Mouse (Mus musculus): Measurements from ENCODE around the gene Samd4. TPM values are rescaled to one million over a fixed set of nuclear protein-coding genes. Genes with fewer than 3 reads are reported as not detected.
"Not testable (repeated sequence)": the region's sequence is repeated elsewhere in the genome, so short reads cannot be mapped to it uniquely, and the experiment has no call there.

The Samd4 gene
- polyA plus RNA-seq, 1 experiment from 2014 or later: 5.8 TPM

GRCm38 (mm10) chr14:47105755-47106154 lies 223.1 kb downstream of the Samd4 start:
- 96% methylated on average over 3 of the region's 3 CpGs for WGBS
- Histone ChIP-seq H3K9ac (no peak overlapping the region), H3K9me3 (replicated peaks) (no peaks in the 10 kb centered on the region), H3K27me3 (no peaks in the 10 kb centered on the region), H3K4me2 (no peak overlapping the region), H3K4me1 (0 out of 2 replicates have a peak, but pooled peaks cover 5% of the 10 kb centered on the region), H3K27ac (no peak overlapping the region), H3K36me3 (ENCODE audit: poor library complexity, severe bottlenecking) (no peaks in the 10 kb centered on the region), H3K4me3 (no peak overlapping the region)
- ATAC-seq: no peak

DNA sequence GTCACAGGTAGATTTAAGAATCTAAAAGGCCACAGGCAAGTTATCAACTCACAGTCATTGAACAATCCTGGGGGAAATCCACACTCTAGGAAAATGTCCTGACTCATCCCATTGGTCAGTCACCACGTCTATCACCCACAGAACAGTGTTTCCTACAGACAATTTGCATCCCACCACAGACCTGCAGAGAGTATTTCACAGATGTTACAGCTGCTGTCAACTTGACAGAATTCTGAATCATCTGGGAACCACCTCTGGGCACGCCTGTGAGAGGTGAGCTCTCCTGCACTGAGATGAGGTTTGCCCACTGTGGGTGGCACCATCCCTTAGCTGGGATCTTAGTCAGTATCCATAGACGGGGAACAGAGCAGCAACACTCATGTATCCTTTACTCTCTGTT lies 224.8 kb downstream of the Samd4 start:
- Histone ChIP-seq H3K4me2 (no peak overlapping the region), H3K27ac (no peak overlapping the region), H3K9me3 (replicated peaks) (no peaks in the 10 kb centered on the region), H3K9ac (no peak overlapping the region), H3K4me3 (no peak overlapping the region), H3K36me3 (ENCODE audit: poor library complexity, severe bottlenecking) (no peaks in the 10 kb centered on the region), H3K27me3 (no peaks in the 10 kb centered on the region), H3K4me1 (0 out of 2 replicates have a peak, but pooled peaks cover 5% of the 10 kb centered on the region)
- WGBS: 81% methylated on average over 3 of the region's 3 CpGs
- ATAC-seq: no peak

GRCm38 (mm10) chr14:47110391-47110790 lies 227.7 kb downstream of the Samd4 start:
- H3K27ac ChIP-seq; H3K9ac ChIP-seq; H3K4me1 ChIP-seq; H3K36me3 ChIP-seq (ENCODE audit: poor library complexity, severe bottlenecking); H3K4me3 ChIP-seq; H3K27me3 ChIP-seq; H3K9me3 ChIP-seq (replicated peaks); ATAC-seq; H3K4me2 ChIP-seq: not testable (repeated sequence)
- 92% methylated on average over 7 of the region's 7 CpGs for WGBS

- H3K27ac ChIP-seq: no peak overlapping the region
- no peak overlapping the region for H3K4me3 ChIP-seq
- no peak overlapping the region for H3K9ac ChIP-seq
- no peak overlapping the region for H3K4me2 ChIP-seq
- WGBS: 55% methylated on average over 9 of the region's 9 CpGs
- no peaks in the 10 kb centered on the region for H3K9me3 ChIP-seq (replicated peaks)
- no peak for ATAC-seq
- no peaks in the 10 kb centered on the region for H3K27me3 ChIP-seq
- H3K4me1 ChIP-seq: no peaks in the 10 kb centered on the region
- H3K36me3 ChIP-seq (ENCODE audit: poor library complexity, severe bottlenecking): no peaks in the 10 kb centered on the region
These were observed 228.7 kb downstream of the Samd4 start for GRCm38 (mm10) chr14:47111341-47111740.

DNA sequence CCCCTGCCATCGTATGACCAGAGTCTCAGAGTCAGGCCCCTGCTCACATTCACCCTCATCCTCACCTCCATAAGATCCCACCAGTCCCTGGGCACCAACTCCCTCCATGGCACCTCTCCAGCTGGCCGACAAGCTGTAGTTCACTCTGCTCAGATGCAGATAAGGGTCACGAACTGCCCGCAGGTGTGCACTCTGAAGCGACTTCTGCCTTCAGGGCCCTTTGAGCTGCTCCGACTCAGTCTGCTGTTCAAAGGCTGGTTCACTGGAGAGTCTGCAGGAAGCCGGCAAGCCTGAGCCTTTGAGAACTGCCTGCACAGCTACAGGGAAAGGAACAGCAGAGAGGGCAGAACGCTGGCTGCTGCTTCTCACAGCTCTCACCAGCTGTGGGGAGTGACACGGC lies 232.5 kb downstream of the Samd4 start:
- no peaks in the 10 kb centered on the region for H3K27me3 ChIP-seq
- H3K9ac ChIP-seq: no peak overlapping the region
- no peak overlapping the region for H3K27ac ChIP-seq
- no peaks in the 10 kb centered on the region for H3K9me3 ChIP-seq (replicated peaks)
- H3K4me3 ChIP-seq: no peak overlapping the region
- no peaks in the 10 kb centered on the region for H3K36me3 ChIP-seq (ENCODE audit: poor library complexity, severe bottlenecking)
- WGBS: 76% methylated on average over 8 of the region's 9 CpGs
- no peak overlapping the region for H3K4me2 ChIP-seq
- no peak for ATAC-seq
- no peaks in the 10 kb centered on the region for H3K4me1 ChIP-seq

DNA sequence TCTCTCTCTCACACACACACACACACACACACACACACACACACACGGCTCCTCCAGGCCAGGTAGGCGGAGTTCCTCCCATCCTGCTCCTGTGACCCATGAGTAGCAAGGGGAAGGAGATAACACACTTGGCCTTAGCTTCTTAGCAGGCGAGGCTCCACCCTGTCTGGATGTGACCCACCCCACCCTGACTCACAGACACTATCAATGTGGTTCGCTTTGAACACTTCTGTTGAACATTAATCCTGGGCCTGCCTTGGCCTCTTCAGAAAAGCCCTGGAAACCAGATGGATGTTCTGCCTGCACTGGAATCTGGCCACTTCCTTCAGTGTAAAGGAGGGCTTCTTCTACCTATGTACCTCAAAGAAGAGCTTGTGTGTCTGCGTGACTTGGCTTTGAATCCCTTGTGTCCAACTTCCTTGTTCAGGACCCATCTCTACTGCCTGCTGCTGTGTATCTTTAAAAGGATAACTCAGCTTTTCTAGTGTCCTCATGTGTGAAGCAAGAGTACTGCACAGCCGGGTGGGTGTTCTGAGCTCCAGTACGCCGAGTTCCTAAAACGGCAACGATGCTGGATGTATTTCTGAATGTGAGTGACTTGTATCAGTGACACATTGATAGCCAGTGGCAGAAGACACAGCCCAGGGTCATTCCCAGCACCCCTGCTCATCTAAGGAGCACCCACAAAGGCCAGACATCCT lies 233.6 kb downstream of the Samd4 start:
- H3K4me3 ChIP-seq: no peak overlapping the region
- no peaks in the 10 kb centered on the region for H3K4me1 ChIP-seq
- H3K27ac ChIP-seq: no peak overlapping the region
- H3K9me3 ChIP-seq (replicated peaks): no peaks in the 10 kb centered on the region
- H3K4me2 ChIP-seq: no peak overlapping the region
- H3K36me3 ChIP-seq (ENCODE audit: poor library complexity, severe bottlenecking): no peaks in the 10 kb centered on the region
- WGBS: 91% methylated on average over 10 of the region's 10 CpGs
- ATAC-seq: no peak
- no peaks in the 10 kb centered on the region for H3K27me3 ChIP-seq
- no peak overlapping the region for H3K9ac ChIP-seq

DNA sequence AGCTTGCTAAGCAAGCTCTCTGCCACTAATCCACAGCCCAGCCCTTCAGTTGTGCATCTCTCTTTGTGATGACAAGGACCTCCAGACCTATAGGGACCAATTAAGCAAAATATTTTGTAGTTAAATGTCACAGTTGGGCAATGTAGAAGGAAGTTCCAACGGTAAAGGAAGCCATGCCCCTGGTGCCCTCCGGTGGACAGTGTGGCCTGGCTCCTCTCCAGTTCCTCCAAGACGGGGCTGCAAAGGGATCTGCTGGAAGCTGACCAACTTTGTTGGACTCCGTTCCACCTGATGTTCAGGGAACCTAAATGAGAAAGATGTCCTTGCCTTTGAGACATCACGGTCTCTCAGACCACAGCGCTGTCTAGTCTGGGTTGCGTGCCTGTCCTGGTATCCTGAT lies 234.9 kb downstream of the Samd4 start:
- WGBS: 77% methylated on average over 7 of the region's 7 CpGs
- no peaks in the 10 kb centered on the region for H3K27me3 ChIP-seq
- no peaks in the 10 kb centered on the region for H3K4me1 ChIP-seq
- no peaks in the 10 kb centered on the region for H3K9me3 ChIP-seq (replicated peaks)
- no peak for ATAC-seq
- H3K36me3 ChIP-seq (ENCODE audit: poor library complexity, severe bottlenecking): no peaks in the 10 kb centered on the region
- H3K4me2 ChIP-seq: no peak overlapping the region
- no peak overlapping the region for H3K4me3 ChIP-seq
- no peak overlapping the region for H3K27ac ChIP-seq
- no peak overlapping the region for H3K9ac ChIP-seq

DNA sequence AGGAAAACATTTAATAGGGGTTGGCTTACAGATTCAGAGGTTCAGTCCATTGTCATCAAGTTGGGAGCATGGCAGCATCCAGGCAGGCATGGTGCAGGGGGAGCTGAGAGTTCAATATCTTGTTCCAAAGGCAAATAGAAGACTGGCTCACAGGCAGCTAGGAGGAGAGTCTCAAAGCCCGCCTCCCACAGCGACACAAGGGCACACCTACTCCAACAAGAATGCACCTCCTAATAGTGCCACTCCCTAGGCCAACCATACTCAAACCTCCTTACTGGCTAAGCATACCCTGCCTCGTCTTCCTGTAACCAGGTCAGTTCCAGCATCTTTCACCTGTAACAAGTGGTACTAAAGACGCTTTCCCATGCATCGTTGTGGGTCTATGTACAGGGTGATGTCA lies 245.3 kb downstream of the Samd4 start:
- no peak overlapping the region for H3K4me3 ChIP-seq
- no peaks in the 10 kb centered on the region for H3K9me3 ChIP-seq (replicated peaks)
- 88% methylated on average over 5 of the region's 5 CpGs for WGBS
- no peaks in the 10 kb centered on the region for H3K27me3 ChIP-seq
- no peak overlapping the region for H3K9ac ChIP-seq
- H3K4me1 ChIP-seq: no peaks in the 10 kb centered on the region
- no peak for ATAC-seq
- H3K27ac ChIP-seq: no peak overlapping the region
- H3K4me2 ChIP-seq: no peak overlapping the region
- H3K36me3 ChIP-seq (ENCODE audit: poor library complexity, severe bottlenecking): no peaks in the 10 kb centered on the region

DNA sequence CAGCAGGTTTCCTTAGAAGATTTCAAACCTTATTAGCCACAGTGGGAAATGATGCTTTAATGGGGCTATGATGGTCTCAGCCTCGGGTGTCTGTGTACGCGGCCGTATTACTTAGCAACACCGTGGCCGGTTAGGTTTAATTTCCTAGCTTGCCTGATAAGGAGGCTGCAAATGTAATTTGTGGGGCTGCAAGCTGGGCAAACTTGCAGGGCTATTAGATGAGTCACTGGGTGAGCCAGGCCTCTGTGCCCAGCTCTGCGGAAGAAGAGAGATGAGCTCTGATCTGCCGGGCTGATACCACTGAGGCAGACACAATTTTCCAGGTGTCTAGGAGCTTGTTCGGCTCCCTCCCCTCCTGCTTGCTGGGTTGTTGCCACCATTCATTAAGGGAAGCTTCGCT lies 251.3 kb downstream of the Samd4 start:
- Histone ChIP-seq H3K27ac (no peak overlapping the region), H3K4me2 (no peak overlapping the region), H3K4me3 (no peak overlapping the region), H3K9me3 (replicated peaks) (no peaks in the 10 kb centered on the region), H3K27me3 (no peaks in the 10 kb centered on the region), H3K9ac (no peak overlapping the region), H3K36me3 (ENCODE audit: poor library complexity, severe bottlenecking) (no peaks in the 10 kb centered on the region), H3K4me1 (no peaks in the 10 kb centered on the region)
- ATAC-seq: no peak
- WGBS: 77% methylated on average over 10 of the region's 10 CpGs

- H3K4me2 ChIP-seq: no peak overlapping the region
- no peaks in the 10 kb centered on the region for H3K4me1 ChIP-seq
- H3K27me3 ChIP-seq: no peaks in the 10 kb centered on the region
- no peak for ATAC-seq
- no peak overlapping the region for H3K27ac ChIP-seq
- no peaks in the 10 kb centered on the region for H3K36me3 ChIP-seq (ENCODE audit: poor library complexity, severe bottlenecking)
- no peak overlapping the region for H3K9ac ChIP-seq
- 77% methylated on average over 5 of the region's 5 CpGs for WGBS
- no peaks in the 10 kb centered on the region for H3K9me3 ChIP-seq (replicated peaks)
- H3K4me3 ChIP-seq: no peak overlapping the region
These were observed 254.0 kb downstream of the Samd4 start for GRCm38 (mm10) chr14:47136637-47137036.

GRCm38 (mm10) chr14:47138853-47139252 lies 256.2 kb downstream of the Samd4 start:
- Histone ChIP-seq H3K4me1 (no peaks in the 10 kb centered on the region), H3K27ac (no peak overlapping the region), H3K9me3 (replicated peaks) (no peaks in the 10 kb centered on the region), H3K4me3 (no peak overlapping the region), H3K36me3 (ENCODE audit: poor library complexity, severe bottlenecking) (no peaks in the 10 kb centered on the region), H3K4me2 (no peak overlapping the region), H3K27me3 (no peaks in the 10 kb centered on the region), H3K9ac (no peak overlapping the region)
- 80% methylated on average over 3 of the region's 3 CpGs for WGBS
- ATAC-seq: no peak

GRCm38 (mm10) chr14:47144326-47144725 lies 261.7 kb downstream of the Samd4 start:
- 97% methylated on average over 5 of the region's 5 CpGs for WGBS
- no peak overlapping the region for H3K27ac ChIP-seq
- no peaks in the 10 kb centered on the region for H3K27me3 ChIP-seq
- H3K4me3 ChIP-seq: no peak overlapping the region
- H3K36me3 ChIP-seq (ENCODE audit: poor library complexity, severe bottlenecking): no peaks in the 10 kb centered on the region
- no peak for ATAC-seq
- no peaks in the 10 kb centered on the region for H3K9me3 ChIP-seq (replicated peaks)
- no peaks in the 10 kb centered on the region for H3K4me1 ChIP-seq
- no peak overlapping the region for H3K9ac ChIP-seq
- no peak overlapping the region for H3K4me2 ChIP-seq

- no peak for ATAC-seq
- Histone ChIP-seq H3K4me1 (no peaks in the 10 kb centered on the region), H3K27me3 (no peaks in the 10 kb centered on the region), H3K9me3 (replicated peaks) (no peaks in the 10 kb centered on the region), H3K4me2 (no peak overlapping the region), H3K4me3 (no peak overlapping the region), H3K27ac (no peak overlapping the region), H3K36me3 (ENCODE audit: poor library complexity, severe bottlenecking) (no peaks in the 10 kb centered on the region), H3K9ac (no peak overlapping the region)
- 90% methylated on average over 6 of the region's 6 CpGs for WGBS
These were observed 268.7 kb downstream of the Samd4 start for GRCm38 (mm10) chr14:47151306-47151705.
